Mouse (Mus musculus): ENCODE measurements around the gene Dnajc22. TPM values are rescaled to one million over a fixed set of nuclear protein-coding genes. Genes with fewer than 3 reads are reported as not detected.
"Not testable (repeated sequence)": the region's sequence is repeated elsewhere in the genome, so short reads cannot be mapped to it uniquely, and the experiment has no call there.

Gene Dnajc22
- polyA plus RNA-seq (2015; fragmentation: Nextera tagmentation; extraction: Ambion mirVana), result 0.25 and 0.49 TPM in 2 replicates

DNA sequence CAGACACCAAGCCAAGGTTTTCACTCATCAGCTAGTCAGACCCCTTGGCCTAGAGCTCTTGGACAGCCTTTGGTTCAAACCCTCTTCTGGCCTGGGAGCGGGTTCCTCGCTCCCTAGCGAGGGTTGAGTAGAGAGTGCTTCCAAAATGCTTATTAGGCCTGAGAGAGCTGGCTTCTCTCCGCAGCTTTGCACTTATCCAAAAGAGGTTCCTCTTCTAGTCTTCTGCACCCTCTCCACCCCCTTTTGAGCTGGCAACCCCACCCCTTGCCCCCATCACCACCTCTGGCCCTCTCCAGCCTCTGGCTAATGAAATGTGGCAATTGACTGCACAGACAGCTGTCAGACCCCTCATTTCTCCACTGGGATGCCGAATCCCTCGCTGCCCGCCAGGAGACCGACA, at the start of gene Dnajc22:
Gene Dnajc22 (plus strand): TSS at position 301 of the 400 bp plus-strand sequence.
- Histone ChIP-seq H3K9ac (peak within 1 kb of the TSS; percentile 71), H3K27ac (replicated peaks) (peak within 1 kb of the TSS; percentile 74), H3K27me3 (peaks cover 89% of the 10 kb centered on the region), H3K36me3 (no peaks in the 10 kb centered on the region), H3K4me1 (replicated peaks) (peaks cover 77% of the 10 kb centered on the region), H3K9me3 (no peaks in the 10 kb centered on the region), H3K4me2 (peak within 1 kb of the TSS; percentile 82), H3K4me3 (peak within 1 kb of the TSS; percentile 43)
- no peak for ATAC-seq (ENCODE audit: low read depth)
- WGBS, result 27% methylated on average over 8 of the region's 8 CpGs

DNA sequence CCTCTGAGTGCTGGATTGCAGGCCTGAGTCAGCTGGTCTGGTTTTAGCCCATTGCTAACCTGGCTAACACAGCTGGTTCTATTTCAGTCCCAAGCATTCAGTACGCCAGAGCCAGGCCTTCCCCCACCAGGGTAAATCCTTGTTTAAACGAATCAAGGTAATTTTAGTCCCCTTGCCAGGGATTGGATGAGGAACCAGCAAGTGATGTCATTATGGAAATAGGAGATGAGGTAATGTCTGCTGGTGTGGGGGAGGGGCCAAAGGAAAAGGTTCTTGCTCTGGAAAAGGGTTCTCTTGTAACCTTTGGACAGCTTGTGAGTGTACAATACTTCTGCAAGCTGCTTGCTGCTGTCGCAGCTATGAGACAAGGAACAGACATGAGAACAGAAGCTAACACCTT, 48.1 kb upstream of the Dnajc22 start:
- Histone ChIP-seq H3K4me3 (no peak overlapping the region), H3K9ac (no peak overlapping the region), H3K27ac (replicated peaks) (no peak overlapping the region), H3K27me3 (no peaks in the 10 kb centered on the region), H3K36me3 (no peaks in the 10 kb centered on the region), H3K9me3 (no peaks in the 10 kb centered on the region), H3K4me1 (replicated peaks) (no peaks in the 10 kb centered on the region), H3K4me2 (no peak overlapping the region)
- WGBS, result 68% methylated on average over 3 of the region's 3 CpGs
- no peak for ATAC-seq (ENCODE audit: low read depth)

DNA sequence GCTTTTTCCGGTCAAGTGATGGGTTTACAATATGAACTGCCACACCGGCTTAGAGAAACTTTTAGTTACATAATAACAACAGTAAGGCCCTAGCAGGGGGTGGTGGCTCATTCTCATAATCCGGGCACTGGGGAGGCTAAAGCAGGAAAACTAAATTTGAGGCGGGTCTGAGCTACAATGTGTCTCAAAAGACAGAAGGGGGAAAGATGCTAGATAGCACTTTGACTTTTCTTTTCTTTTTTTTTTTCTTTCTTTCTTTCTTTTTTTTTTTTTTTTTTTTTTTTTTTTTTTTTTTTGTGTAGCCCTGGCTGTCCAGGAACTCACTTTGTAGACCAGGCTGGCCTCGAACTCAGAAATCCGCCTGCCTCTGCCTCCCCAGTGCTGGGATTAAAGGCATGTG, 47.2 kb upstream of the Dnajc22 start:
- not testable (repeated sequence) for ATAC-seq (ENCODE audit: low read depth); H3K27me3 ChIP-seq; H3K9me3 ChIP-seq; H3K4me1 ChIP-seq (replicated peaks); H3K27ac ChIP-seq (replicated peaks); H3K36me3 ChIP-seq; H3K4me3 ChIP-seq; H3K9ac ChIP-seq; H3K4me2 ChIP-seq
- WGBS, result 85% methylated on average over 6 of the region's 6 CpGs

DNA sequence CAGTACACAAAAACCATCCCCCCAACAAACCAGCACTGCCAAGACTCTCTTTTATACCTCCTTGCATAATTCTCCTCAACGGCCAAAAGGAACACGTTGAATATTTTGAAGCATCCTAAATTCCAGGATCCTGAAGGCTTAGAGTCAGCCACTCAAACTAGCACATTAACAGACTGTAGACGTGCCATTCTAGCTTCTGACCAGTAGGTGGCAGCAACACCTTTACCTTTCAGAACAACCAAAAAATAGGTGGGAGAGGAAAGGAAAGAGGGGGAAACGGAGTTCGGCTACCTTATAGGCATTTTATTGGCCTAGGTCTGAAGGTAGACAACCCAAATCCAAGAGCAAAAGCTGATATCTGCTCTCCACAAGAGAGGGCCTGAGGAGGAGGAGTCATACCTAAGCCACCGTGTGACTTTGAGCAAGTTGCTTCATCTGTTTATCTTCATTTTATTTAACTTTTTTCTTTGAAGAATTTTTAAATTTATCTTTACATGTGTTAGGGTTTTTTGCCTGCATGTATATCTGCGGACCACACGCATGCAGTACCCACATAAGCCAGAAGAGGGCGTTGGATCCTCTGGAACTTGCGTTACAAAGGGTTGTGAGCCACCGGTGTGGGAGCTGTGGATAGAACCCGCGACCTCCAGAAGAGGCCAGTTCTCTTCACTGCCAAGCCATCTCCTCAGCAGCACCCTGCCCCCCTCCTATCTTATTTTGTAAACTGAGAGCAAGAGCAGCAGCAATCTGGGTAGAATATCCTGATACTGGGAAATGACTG, 43.3 kb upstream of the Dnajc22 start:
- Histone ChIP-seq H3K9ac (no peak overlapping the region), H3K4me3 (no peak overlapping the region)

DNA sequence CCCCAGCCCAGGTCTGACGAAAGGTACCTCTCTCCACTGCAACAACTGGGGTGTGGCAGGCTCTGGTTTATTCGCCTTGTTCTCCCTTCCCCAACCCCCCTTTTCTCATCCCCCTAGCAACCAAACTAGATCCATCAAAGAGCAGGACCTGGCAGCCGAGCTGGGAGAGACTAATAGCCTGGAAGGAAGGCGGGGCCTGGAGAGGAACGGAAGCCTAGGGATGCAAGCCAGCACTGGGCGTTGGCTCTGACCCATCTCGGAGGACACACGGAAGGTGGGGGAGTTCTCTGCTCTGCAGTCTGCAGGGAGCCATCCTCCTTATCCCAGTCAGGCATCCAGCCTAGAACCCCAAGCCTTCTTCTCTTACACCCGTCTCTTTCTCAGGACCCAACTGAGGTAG, 39.6 kb upstream of the Dnajc22 start:
- Histone ChIP-seq H3K4me1 (replicated peaks) (peaks cover 34% of the 10 kb centered on the region), H3K27ac (replicated peaks) (peak overlapping the region; percentile 69), H3K36me3 (no peaks in the 10 kb centered on the region), H3K4me3 (no peak overlapping the region), H3K27me3 (peaks cover 71% of the 10 kb centered on the region), H3K9me3 (no peaks in the 10 kb centered on the region), H3K4me2 (peak overlapping the region; percentile 26; the same call in 1 of the 2 replicates), H3K9ac (peak overlapping the region; percentile 45; the same call in 1 of the 2 replicates)
- WGBS, result 10% methylated on average over 9 of the region's 9 CpGs
- 0 out of 2 replicates have a peak, but pooled peaks have one; percentile 20 for ATAC-seq (ENCODE audit: low read depth)

More for the DNA sequence above, 43.3 kb upstream of the Dnajc22 start:
- H3K27me3 ChIP-seq, result peaks cover 33% of the 10 kb centered on the region
- no peak overlapping the region for H3K27ac ChIP-seq (replicated peaks)
- H3K4me2 ChIP-seq, result no peak overlapping the region
- H3K4me1 ChIP-seq (replicated peaks), result peaks cover 9% of the 10 kb centered on the region
- ATAC-seq (ENCODE audit: low read depth), result no peak
- 30% methylated on average over 13 of the region's 13 CpGs for WGBS
- H3K9me3 ChIP-seq, result no peaks in the 10 kb centered on the region
- H3K36me3 ChIP-seq, result no peaks in the 10 kb centered on the region

DNA sequence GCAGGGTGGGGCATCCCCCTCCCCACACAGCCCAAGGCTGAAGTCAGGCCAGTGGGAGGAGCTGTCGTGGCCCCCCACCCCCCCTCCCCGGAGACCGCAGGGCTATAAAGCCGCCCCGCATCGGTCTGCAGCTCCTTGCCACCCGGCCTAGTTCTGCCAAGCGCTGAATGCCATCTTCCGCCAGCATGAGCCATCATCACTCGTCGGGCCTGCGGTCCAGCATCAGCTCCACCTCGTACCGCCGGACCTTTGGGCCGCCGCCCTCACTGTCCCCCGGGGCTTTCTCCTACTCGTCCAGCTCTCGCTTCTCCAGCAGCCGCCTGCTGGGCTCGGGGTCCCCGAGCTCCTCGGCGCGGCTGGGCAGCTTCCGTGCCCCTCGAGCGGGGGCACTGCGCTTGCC, 37.9 kb upstream of the Dnajc22 start, which contains the start of gene Prph:
Gene Prph (plus strand): TSS at position 135 of the 400 bp plus-strand sequence.
- Histone ChIP-seq H3K4me1 (replicated peaks) (peaks cover 34% of the 10 kb centered on the region), H3K4me3 (peak within 1 kb of the TSS; percentile 39), H3K4me2 (peak within 1 kb of the TSS; percentile 60), H3K9ac (peak within 1 kb of the TSS; percentile 66), H3K9me3 (no peaks in the 10 kb centered on the region), H3K27ac (replicated peaks) (peak within 1 kb of the TSS; percentile 69), H3K36me3 (no peaks in the 10 kb centered on the region), H3K27me3 (peaks cover 87% of the 10 kb centered on the region)
- no peak for ATAC-seq (ENCODE audit: low read depth)
- WGBS, result 2% methylated on average over 30 of the region's 30 CpGs

DNA sequence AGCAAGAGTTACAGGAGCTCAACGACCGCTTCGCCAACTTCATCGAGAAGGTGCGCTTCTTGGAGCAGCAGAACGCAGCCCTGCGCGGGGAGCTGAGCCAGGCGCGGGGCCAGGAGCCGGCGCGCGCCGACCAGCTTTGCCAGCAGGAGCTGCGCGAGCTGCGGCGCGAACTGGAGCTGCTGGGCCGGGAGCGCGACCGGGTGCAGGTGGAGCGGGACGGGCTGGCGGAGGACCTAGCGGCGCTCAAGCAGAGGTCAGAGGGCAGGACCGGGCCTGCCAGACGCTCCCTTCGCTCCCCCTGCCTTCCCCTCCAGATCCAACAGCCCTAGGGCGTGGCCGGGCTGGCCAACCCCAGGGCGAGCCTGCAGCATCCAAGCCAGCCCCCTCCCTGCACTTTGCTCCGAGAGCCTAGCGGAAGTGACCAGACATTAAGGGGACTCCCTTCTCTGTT, 37.4 kb upstream of the Dnajc22 start:
- H3K27ac ChIP-seq (replicated peaks), result peak overlapping the region; percentile 67
- H3K9me3 ChIP-seq, result no peaks in the 10 kb centered on the region
- 1% methylated on average over 37 of the region's 37 CpGs for WGBS
- 0 out of 2 replicates have a peak, but pooled peaks have one; percentile 11 for ATAC-seq (ENCODE audit: low read depth)
- H3K4me2 ChIP-seq, result peak overlapping the region; percentile 60
- H3K4me3 ChIP-seq, result peak overlapping the region; percentile 39
- peaks cover 34% of the 10 kb centered on the region for H3K4me1 ChIP-seq (replicated peaks)
- peak overlapping the region; percentile 66 for H3K9ac ChIP-seq
- peaks cover 91% of the 10 kb centered on the region for H3K27me3 ChIP-seq
- no peaks in the 10 kb centered on the region for H3K36me3 ChIP-seq

DNA sequence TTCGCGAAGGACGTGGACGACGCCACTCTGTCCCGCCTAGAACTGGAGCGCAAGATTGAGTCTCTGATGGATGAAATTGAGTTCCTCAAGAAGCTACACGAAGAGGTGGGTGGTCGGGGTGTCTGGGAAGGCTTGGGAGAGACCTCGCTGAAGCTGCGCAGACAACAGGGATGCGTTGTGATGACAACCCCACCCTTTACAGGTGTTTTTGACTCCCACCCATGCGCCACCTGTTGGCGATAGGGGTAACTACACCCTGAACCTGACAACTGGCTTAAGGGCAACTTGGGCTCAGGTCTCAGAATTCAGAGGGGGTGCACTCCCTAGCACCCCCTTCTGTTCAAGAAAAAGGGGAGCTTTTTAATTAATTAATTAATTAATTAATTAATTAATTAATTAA, 36.6 kb upstream of the Dnajc22 start:
- no peak overlapping the region; the same call in 1 of the 2 replicates for H3K27ac ChIP-seq (replicated peaks)
- ATAC-seq (ENCODE audit: low read depth), result no peak
- H3K9ac ChIP-seq, result peak overlapping the region; percentile 66
- H3K4me3 ChIP-seq, result peak overlapping the region; percentile 39
- peaks cover 89% of the 10 kb centered on the region for H3K27me3 ChIP-seq
- H3K4me2 ChIP-seq, result peak overlapping the region; percentile 60
- WGBS, result 3% methylated on average over 14 of the region's 14 CpGs
- H3K9me3 ChIP-seq, result no peaks in the 10 kb centered on the region
- H3K4me1 ChIP-seq (replicated peaks), result peaks cover 34% of the 10 kb centered on the region
- H3K36me3 ChIP-seq, result no peaks in the 10 kb centered on the region

DNA sequence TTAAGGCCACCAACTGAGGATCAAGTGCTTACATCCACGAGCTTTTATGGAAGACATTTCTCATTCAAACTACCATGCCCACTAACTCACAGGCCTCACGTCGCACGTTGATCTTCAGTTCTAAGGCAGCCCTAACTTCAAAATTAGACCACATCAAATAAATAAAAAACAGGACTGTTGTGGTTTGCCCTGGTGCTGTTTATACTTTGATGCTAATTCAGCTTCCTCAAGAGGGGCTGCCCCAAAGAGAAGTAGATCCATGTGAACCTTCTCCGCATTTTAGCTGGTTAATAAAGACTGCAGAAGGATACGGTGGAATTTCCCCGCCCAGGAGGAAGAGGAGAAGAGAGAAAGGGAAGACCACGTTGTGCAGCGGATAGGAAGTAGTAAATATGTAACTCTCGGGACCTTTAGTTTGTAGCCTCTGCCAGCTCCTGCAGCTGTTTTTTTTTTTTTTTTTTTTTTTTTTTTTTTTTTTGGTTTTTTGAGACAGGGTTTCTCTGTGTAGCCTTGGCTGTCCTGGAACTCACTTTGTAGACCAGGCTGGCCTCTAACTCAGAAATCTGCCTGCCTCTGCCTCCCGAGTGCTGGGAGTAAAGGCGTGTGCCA, 27.3 kb upstream of the Dnajc22 start:
- H3K4me3 ChIP-seq, result no peak overlapping the region
- H3K27me3 ChIP-seq, result peaks cover 22% of the 10 kb centered on the region
- no peaks in the 10 kb centered on the region for H3K4me1 ChIP-seq (replicated peaks)
- no peak for ATAC-seq (ENCODE audit: low read depth)
- 82% methylated on average over 12 of the region's 12 CpGs for WGBS
- no peaks in the 10 kb centered on the region for H3K9me3 ChIP-seq
- no peak overlapping the region for H3K9ac ChIP-seq
- no peak overlapping the region for H3K4me2 ChIP-seq
- no peaks in the 10 kb centered on the region for H3K36me3 ChIP-seq
- H3K27ac ChIP-seq (replicated peaks), result no peak overlapping the region

DNA sequence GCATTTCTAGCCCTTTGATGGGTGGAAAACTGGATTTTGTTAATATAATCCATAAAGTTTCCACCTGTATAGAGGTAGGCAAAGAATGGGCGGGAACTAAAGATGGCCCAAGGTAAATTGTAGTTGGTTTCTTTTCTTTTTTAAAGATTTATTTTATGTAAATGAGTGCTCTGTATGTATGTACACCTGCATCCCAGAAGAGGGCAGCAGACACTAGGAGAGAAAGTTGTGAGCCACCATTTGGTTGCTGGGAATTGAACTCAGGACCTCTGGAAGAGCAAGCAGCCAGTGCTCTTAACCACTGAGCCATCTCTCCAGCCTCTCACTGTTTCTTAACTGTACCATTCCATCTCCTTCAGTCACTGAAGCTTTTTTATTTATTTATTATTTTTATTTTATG, 21.0 kb upstream of the Dnajc22 start:
- WGBS, result 82% methylated on average over 1 of the region's 1 CpGs
- Histone ChIP-seq H3K4me3 (no peak overlapping the region), H3K4me1 (replicated peaks) (peaks cover 18% of the 10 kb centered on the region), H3K36me3 (no peaks in the 10 kb centered on the region), H3K4me2 (no peak overlapping the region), H3K9ac (no peak overlapping the region), H3K27ac (replicated peaks) (no peak overlapping the region), H3K27me3 (peaks cover 4% of the 10 kb centered on the region; the same call in 1 of the 2 replicates), H3K9me3 (no peaks in the 10 kb centered on the region)
- ATAC-seq (ENCODE audit: low read depth), result no peak

DNA sequence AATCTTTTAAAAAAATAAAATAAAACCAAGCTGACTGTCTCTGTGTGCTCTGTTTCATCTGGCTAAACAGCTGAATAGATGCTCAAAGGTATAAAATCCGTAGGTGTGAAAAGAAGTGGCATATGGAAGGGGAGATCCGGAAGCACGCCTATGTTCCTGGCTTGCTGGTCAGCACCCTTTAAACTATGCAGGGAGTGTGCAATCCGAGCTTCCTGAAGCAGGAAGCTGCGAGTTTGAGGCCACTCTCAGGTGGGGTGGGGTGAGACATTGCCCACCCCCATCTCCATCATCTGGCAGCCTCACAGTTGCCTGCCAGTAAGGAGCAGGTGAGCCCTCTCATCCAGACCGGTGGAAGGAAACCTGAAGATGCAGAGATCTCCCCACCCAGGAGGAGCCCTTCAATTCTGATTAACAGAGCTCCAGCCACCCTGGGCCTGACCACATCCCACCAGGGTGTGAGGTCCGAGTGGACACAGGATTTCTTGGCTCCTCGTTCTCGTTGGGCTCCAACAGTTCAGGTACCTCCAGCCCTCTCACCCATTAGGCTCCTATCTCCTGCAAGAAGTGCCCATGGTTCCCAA, 18.9 kb upstream of the Dnajc22 start, which contains the start of gene Troap:
Gene Troap (plus strand): TSS at position 557 of the 581 bp plus-strand sequence.
- peak within 1 kb of the TSS; percentile 51 for H3K4me3 ChIP-seq
- peak within 1 kb of the TSS; percentile 89 for H3K9ac ChIP-seq
- peak within 1 kb of the TSS; percentile 98 for H3K27ac ChIP-seq (replicated peaks)
- WGBS, result 21% methylated on average over 9 of the region's 9 CpGs
- peak within 1 kb of the TSS; percentile 88 for H3K4me2 ChIP-seq
- peak; percentile 65; the same call in 1 of the 2 replicates for ATAC-seq (ENCODE audit: low read depth)
- no peaks in the 10 kb centered on the region for H3K9me3 ChIP-seq
- H3K27me3 ChIP-seq, result peaks cover 4% of the 10 kb centered on the region; the same call in 1 of the 2 replicates
- no peaks in the 10 kb centered on the region for H3K36me3 ChIP-seq
- H3K4me1 ChIP-seq (replicated peaks), result peaks cover 18% of the 10 kb centered on the region

Measured in neural tube, embryonic 13.5 days (tissue).